Mouse (Mus musculus) spleen, postnatal 36 days (tissue): ENCODE data around the gene Abca1.

ENCODE experiments used
- DNase-seq, 2 experiments: peaks; one replicate each; pipeline ENCODE4 v3.0.0; 2022; ENCODE audit warnings: low spot score in 2 of 2, mixed read lengths in 1 of 2

Abca1 gene

DNA sequence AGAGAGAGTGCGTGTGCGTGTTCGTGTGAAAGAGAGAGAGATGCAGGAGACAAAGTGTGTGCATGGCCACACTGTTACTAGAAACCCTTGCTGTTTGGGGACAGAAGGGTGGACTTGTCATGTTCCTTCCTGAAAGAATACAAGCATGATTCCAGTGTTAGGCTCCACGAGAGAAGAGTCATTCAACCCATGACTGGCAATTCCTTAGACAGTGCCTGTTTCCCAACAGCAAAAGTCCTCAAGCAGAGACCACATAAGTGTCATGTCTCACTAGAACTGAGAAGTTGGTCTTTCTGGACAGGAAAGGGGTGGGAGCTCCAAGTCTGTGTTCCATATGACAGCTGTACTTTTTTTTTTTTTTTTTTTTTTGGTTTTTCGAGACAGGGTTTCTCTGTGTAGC is 10.1 kb downstream of the Abca1 start:
- DNase-seq: no peak

DNA sequence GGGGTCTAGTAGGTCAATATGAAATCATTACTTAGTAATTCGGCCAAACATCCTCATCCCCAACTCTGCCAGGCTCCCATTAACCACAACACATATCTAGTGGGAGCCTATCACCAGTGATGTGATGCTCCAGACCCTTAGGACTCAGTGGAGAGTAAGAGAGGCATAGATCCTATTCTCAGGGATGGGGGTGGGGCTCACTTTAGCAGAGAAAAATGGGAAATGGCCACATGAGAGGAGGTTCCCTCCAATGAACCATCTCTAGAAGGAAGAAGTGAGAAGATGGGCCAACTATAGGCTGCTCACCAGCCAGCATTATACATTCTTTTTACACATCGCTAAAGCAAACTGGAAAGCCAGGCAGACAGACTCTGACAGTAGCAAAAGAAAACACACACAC is 10.9 kb downstream of the Abca1 start:
- peak in 1 of 2 experiments; percentile 28 for DNase-seq

DNA sequence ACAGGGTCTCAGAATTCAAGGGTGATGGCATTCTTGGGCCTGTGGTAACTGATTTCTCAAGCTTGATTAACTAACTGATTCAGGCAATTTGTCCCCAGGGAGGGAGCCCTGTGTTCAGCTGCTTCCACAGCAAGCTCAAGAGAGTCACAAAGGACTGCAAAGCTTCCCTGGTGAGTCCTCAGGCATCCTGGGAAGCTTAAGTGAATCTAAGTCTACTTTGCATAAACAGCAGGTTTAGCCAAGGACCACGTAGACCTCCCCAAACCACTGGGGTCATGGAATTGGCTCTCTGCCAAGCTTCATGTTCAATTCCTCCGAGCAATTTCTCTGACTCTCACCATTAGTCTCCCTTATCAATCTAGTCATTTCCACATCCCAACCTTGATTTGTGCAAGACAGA is 12.2 kb downstream of the Abca1 start:
- no peak for DNase-seq

DNA sequence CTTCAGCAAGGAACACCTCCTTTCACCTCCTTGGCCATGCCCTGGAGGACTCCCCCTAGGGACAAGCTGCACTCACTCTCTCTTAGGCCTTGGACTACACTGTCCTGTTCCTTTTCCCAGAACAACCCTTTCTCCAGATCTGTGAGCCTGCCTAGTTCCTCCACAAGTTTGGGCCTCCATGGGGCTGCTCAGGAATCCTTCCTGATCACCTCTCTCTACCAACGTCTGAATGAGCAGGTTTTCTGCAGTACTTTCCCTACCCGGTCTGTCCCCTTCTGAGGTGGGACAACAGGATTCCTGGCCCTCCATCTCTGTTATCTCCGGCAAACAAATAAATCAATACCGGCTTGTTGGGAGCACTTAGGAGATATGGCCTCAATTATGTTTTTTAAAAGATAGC is 12.6 kb downstream of the Abca1 start:
- no peak for DNase-seq

DNA sequence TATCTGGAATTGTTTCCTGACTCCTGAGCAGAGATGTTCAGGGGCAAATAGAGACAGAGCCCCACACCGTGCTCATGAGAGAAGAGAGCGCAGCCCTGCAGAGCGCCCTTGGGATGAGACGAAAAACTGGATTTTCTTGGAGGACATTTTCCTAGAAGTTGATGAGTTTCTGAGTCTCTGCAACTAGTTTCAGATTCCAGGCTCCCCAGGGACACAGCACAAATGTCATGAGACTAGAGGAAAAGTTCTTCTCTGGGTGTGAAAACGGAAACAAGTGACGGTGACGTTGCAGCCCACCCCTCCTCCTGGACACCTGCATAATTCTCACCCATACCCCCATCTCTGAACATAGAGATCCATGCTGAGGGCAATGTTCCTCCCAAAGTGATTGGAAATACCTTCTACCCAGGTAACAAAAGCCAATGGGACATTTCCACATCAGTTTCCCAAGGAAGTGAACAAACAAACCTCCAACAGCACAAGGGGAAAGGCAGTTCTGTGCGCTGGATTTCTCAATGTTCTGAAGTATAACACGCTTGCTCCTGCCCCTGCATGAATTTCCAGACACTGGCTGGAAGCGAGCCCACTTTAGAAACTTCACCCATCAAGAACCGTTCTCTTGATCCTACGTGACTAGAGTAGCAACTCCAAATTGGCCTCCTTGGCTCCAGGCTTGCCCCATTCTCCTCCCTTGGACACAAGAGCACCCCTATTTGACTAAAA is 13.3 kb downstream of the Abca1 start:
- DNase-seq: no peak

DNA sequence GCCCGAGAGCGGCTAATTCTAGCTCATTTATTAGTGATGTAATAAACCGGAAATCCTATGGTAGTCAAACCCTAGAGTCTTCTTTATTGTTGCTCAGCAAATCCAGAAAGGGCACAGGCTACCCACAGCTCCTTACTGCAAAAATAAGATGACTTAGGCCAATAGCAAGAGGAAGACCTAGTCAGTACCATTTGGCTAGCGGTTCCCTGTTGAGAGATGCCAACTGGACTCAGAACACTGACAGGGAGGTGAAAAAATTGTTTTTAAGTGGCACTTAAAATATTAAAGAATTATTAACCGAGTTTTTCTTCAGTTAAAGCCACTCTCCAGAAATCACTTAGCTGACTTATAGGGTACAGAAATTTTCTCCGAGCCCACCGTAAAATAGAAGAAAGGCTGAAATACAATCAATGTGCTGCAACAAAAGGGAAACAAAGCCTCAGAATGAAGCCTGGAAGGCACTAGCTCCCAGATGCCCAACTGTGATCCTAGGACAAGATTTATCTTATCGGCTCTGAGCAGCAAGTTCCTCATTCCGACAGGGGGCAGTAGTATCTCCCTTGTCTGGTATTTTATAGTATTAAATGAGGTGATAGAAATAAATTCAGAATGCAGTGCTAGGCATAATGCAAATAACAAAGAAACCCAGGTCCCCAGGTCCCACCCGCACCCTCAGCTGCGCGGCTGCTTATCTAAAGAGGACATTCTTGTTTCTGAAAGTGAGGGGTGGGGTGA is 14.1 kb downstream of the Abca1 start:
- DNase-seq: no peak

DNA sequence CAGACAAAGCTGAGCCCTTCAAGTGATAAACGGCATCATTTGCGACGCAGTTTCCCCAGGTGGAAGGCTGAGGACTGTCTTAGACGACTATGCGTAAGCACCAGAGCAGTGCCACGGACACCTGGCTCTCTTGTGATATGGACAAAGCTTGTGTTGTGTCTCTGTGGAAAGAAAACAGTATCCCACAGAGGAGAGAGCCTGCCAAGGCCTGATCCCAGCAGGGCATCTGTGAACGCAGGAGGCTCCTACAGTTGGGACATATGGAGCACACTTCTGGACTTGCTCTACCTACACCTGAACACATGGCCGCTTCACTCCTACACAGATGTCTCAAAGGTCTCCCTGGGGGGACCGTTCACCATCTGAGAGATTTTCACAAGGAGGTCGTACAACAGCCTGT is 15.1 kb downstream of the Abca1 start:
- DNase-seq: no peak

DNA sequence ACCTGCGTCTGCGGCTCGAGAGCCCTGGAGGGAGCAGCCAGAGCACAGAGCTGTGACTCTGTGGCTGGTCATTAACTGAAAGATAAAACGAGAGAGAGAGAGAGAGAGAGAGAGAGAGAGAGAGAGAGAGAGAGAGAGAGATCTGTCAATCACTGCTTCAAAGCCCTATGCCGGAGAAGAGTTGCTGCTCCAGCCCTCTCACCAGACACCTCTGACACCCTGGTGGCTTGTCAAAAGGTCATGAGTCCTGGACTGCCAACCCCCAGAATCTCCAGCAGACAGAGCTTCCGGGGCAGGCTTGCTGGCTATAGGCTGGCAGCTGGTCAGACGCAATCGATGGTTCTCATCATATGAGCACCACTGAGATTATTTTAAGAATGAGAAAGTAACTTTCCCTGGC is 15.7 kb downstream of the Abca1 start:
- DNase-seq: no peak

DNA sequence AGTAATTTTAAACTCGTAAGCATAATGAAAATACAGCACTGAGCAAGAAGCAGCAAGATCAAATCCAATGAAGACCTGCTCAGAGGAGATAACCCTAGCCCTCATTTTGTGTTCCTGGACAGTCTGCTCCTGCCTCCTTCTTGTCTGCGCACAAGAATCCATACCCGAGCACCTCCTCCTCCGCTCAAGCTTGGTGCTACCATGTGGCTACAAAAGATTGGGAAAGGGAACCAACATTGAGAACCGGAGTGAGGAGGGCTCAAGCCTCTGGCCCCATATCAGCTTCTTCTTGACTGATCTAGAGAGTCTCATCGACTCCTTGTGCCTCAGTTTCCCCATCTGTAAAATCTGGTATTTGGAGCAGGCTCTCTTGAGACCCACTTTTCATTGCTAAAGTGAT is 19.0 kb downstream of the Abca1 start:
- no peak for DNase-seq

DNA sequence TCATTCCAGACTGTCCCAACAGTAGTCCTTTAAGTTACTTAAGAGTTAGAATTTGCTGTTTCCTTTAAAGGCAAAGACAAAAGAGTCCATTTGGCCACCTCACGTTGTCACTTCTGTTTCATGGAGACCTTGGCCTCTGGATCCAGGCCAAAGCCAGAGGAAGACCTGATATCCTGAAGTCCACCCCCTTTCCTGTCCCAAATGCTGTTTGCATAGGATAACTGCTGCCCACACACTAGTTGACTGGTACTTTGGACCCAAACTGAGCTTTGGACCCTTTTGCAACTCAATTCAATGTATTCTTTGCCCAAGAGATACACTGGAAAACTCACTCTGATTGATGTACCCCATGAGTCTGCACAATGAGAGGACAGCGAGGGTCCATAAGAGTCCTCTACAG is 20.2 kb downstream of the Abca1 start:
- no peak for DNase-seq

DNA sequence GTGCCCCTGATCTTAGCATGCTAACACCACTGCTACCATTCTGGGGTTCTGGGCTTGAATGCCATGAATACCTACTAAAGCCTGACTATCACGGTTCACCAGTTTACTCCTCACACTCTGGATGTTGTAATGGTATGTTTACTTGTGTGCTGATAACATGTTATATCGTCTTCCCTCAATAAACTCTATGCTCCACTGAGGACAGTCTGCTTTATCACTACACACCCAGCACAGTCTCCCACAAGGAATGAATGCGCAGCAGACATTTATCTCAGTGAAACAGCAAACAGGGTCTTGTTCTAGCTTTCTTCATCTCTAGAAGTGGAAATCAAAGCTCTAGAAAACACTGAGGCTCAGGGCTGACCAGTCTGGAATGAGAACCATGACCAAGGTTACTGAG is 20.7 kb downstream of the Abca1 start:
- no peak for DNase-seq

DNA sequence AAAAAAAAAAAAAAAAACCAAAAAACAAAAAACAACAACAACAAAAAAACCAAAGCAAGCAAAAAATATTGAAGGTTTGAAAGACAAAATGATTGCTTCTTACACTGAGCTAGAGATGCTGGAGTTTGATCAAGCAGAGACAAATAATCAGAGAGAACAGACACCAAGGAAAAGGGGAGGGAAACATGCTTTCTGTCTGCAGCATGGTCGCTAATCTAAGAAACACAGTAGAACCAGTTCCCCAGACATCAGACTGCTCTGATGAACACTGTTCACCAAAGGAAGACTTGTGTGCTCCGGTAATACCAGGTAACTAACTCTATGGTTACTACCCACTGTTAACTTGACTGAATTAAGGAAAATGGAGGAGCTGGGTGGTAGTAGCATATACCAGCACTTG is 22.6 kb downstream of the Abca1 start:
- no peak for DNase-seq

DNA sequence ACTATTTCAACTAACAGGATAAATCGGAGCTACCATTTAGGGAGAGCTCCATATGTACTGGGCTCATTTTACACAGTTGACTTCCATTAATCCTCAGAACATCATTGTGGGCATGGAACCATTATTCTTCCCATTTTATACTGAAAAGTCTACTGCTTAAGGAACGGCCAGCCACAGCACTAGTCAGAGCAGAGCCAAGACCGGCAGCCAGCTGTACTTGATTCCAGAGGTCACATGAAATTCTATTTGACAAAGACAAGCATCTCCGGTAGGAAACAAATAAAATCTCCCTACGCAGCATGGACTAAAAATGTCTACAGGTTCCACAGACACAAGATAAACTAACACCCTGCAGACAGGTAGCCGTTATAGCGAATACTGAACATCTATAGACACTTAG is 24.9 kb downstream of the Abca1 start:
- no peak for DNase-seq

DNA sequence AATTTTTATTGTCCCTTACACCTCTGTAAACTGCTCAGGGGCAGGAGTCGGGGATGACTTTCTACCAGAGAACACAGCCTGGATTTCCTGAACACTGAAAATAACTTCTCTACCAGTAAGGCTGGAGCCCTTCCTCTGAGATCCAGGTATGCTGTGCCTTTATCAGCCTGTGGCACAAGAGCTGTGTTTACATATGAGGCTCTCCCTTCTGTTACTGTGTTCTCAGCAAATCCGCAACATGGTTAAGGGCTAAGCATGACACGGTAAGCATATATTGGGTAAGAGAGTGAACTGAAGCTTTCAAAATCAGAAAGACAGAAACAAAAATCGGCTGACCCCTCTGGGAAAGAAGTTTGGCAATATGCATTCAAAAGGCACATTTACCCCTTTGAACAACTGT is 25.7 kb downstream of the Abca1 start:
- no peak for DNase-seq

DNA sequence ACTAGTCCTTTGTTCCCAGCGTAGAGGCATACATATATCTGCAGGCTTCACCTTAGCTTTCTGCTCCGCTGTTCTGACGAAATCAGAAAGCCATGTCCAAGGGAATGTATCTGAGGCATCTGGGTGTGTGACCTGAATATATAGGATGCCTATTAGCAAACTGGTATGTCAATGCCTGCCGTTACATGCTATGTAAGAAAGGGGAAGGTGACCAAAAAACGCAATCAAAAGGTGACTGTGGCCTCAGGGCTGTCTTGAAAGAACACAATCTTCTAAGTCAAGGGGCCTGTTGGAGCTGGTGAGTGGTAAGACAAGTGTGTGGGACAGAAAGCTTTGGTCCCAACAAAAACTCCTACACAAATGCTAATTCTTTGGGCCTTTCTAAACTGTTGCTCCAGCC is 28.2 kb downstream of the Abca1 start:
- DNase-seq: no peak

DNA sequence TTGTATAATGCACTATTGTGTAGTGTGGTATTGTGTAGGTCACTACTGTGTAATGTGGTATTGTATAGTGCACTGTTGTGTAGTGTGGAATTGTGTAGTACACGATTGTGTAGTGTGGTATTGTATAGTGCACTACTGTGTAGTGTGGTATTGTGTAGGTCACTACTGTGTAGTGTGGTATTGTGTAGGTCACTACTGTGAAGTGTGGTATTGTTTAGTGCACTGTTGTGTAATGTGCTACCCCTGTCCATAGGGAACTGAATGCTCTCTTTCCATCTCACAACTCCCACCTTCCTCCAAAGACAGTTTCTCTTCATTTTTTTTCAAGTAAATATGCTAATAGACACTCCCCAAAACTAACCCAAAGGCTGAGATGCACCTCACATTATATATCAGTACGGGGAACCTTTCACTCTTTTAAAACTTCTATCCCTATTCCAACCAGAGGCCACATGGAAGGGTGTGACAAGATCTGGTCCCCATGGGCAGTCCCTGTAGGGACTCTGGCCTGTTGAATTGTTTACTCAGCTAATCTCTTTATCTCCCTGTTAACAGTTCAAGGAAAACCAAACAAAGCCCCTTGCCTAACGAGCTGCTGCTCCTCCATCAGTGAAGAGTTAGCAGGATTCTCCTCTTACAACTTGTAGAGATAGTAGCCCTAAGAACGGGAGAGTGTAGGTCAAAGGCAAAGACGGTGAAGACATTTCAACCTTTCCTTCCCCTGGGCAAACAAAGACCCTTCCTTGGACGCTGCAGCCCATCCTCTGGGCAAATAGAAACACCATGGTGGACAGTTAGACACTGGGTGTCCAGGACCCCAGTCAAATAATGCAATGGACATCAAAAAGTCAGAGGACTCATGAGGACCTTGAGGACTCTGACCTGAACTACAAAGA is 28.8 kb downstream of the Abca1 start:
- no peak for DNase-seq

DNA sequence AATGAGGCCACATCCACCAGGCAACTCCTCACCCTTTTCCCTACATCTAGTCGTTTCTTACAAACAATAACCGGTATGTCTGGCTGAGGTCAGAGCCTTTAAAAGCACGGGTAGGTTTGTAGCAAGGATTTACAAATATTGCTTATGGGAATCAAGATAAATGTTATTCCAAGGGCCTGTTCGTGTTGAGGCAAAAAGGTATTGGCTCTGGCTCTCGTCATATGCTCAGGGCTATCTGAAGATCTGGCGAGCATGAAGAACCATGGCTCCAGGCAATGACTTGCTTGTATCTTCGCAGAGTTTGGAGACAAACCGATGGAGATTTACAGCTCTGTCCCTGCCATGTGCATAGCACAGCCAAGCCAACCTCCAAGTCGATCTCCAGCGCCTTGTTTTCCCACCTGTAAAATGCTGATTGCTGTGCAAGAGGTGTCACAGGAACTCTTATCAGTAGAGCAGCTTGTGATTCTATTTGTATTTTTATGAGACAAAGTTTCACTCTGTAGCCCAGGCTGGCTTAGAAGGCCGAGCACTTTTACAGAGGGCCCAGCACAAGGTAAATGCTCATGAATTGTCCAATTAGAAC is 29.9 kb downstream of the Abca1 start:
- DNase-seq: no peak

DNA sequence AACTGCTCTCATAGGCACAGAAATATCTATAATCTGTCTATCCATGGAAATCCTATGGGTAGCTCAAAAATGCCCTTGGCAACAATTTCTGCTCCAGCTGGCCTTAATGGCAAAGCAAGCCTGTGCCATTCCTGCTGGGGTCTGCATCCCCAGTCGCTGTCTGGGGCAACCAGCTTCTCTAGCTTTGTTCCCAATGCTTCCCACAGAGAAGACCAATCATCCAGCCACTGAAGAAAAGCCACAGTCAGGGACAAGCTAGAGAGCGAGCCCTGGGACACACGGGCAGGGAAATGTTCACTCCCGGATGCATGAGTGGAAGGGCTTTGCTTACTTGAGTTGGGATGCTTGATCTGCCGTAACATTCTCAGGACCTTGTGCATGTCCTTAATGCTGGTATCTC is 32.4 kb downstream of the Abca1 start:
- no peak for DNase-seq

DNA sequence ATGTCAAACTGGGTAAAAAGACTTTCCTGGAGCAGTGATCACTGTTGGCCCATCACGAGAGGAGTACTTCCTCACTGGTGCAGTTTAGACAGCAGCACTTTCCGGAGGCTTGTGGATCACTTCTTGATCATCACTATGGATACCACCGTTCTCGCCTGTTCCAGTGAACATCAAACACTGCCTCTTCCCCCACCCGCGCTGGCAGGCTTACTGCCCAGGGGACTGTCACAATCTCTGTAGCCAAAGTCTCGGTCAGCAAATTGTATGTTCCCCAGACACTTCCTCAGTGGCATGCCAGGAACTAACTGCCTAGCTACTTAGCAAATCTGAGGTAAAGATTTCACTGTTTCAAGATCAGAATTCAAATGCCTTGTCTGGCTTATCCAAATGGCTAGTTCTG is 32.9 kb downstream of the Abca1 start:
- no peak for DNase-seq

DNA sequence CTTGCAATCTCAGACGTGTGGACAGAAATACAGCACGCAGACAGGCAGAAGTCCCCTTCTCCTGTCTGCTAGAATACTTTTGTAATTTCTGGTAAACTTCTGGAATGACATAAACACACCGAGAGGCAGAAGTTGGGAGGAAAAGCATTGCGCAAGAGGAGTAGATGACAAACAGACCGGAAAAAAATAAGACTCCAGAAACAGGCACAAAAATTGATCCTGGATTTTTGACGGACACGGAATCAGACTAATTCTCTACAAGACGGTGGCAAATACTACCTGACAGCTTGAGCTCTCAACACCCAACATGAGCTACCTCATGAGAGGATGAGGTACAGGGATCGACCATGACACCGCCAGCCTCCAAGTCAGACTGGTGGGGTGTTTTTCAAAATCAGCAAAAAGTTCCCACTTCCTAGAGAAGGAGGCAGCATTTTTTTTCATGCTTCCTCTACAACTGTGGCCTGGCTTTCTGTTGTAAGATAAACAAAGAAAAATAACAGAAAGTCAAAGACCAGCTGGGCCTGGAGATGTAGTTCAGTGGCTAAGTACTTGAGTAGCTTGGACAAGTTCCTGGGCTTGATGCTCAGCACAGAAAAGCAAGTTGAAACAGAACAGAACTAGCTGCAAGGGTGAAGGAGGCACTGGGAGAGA is 34.7 kb downstream of the Abca1 start:
- no peak for DNase-seq

DNA sequence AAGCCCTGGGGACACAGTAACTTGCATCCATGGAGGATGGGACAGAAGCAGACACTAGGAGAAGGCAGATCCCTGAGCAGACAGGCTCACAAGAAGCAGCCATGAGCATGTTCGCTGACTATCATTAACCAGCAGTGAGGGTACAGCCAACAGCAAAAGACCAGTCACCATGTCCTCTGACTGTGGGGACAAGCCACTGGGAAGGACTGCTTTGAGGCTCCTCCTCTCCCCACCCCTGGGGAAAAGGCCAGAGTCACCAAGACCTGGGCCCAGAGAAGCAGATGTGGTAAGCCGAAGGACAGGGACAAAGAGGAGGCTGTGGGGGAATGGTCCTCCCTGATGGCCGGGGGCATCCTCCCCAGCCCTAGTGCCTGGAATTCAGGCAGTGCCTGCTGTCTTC is 37.4 kb downstream of the Abca1 start:
- DNase-seq: no peak
